Mouse (Mus musculus): ENCODE data around the gene Dio1. TPM values are rescaled to one million over a fixed set of nuclear protein-coding genes. Genes with fewer than 3 reads are reported as not detected.

The Dio1 gene
- polyA plus RNA-seq, 1 experiment from 2014 or later, result not detected

- no peaks in the 10 kb centered on the region for H3K27me3 ChIP-seq (ENCODE audit: control insufficient read depth, insufficient read depth, low read length)
- no peak overlapping the region for H3K4me2 ChIP-seq (replicated peaks; ENCODE audit: low read depth, low read length)
- no peaks in the 10 kb centered on the region for H3K4me1 ChIP-seq (ENCODE audit: control insufficient read depth, insufficient read depth, low read length)
- H3K27ac ChIP-seq (ENCODE audit: low read length), result no peak overlapping the region
- 71% methylated on average over 8 of the region's 8 CpGs for WGBS
- H3K9ac ChIP-seq (replicated peaks; ENCODE audit: low read depth, low read length), result no peak overlapping the region
- H3K9me3 ChIP-seq (ENCODE audit: control insufficient read depth, low read depth, low read length), result no peaks in the 10 kb centered on the region
- H3K4me3 ChIP-seq (ENCODE audit: low read depth, low read length), result no peak overlapping the region
- no peaks in the 10 kb centered on the region for H3K36me3 ChIP-seq (ENCODE audit: control insufficient read depth, insufficient read depth, low read length)
- ATAC-seq (ENCODE audit: insufficient number of reproducible peaks, insufficient read depth, low FRiP score, low read depth), result no peak
Observed at GRCm38 (mm10) chr4:107298071-107298606, 8.8 kb downstream of the Dio1 start.

GRCm38 (mm10) chr4:107292273-107292662, 14.7 kb downstream of the Dio1 start:
- no peak overlapping the region for H3K4me3 ChIP-seq (ENCODE audit: low read depth, low read length)

GRCm38 (mm10) chr4:107291611-107292272, 15.2 kb downstream of the Dio1 start:
- no peak for ATAC-seq (ENCODE audit: insufficient number of reproducible peaks, insufficient read depth, low FRiP score, low read depth)
- H3K27ac ChIP-seq (ENCODE audit: low read length), result no peak overlapping the region
- H3K9me3 ChIP-seq (ENCODE audit: control insufficient read depth, low read depth, low read length), result no peaks in the 10 kb centered on the region
- no peaks in the 10 kb centered on the region for H3K36me3 ChIP-seq (ENCODE audit: control insufficient read depth, insufficient read depth, low read length)
- no peaks in the 10 kb centered on the region for H3K27me3 ChIP-seq (ENCODE audit: control insufficient read depth, insufficient read depth, low read length)
- no peaks in the 10 kb centered on the region for H3K4me1 ChIP-seq (ENCODE audit: control insufficient read depth, insufficient read depth, low read length)
- no peak overlapping the region for H3K4me2 ChIP-seq (replicated peaks; ENCODE audit: low read depth, low read length)
- WGBS, result 79% methylated on average over 7 of the region's 7 CpGs
- H3K4me3 ChIP-seq (ENCODE audit: low read depth, low read length), result no peak overlapping the region
- no peak overlapping the region for H3K9ac ChIP-seq (replicated peaks; ENCODE audit: low read depth, low read length)

More at GRCm38 (mm10) chr4:107292273-107292662, 14.7 kb downstream of the Dio1 start:
- H3K27ac ChIP-seq (ENCODE audit: low read length), result no peak overlapping the region
- no peak overlapping the region for H3K4me2 ChIP-seq (replicated peaks; ENCODE audit: low read depth, low read length)
- no peaks in the 10 kb centered on the region for H3K4me1 ChIP-seq (ENCODE audit: control insufficient read depth, insufficient read depth, low read length)
- no peaks in the 10 kb centered on the region for H3K27me3 ChIP-seq (ENCODE audit: control insufficient read depth, insufficient read depth, low read length)
- WGBS, result 23% methylated on average over 4 of the region's 4 CpGs
- H3K36me3 ChIP-seq (ENCODE audit: control insufficient read depth, insufficient read depth, low read length), result no peaks in the 10 kb centered on the region
- H3K9ac ChIP-seq (replicated peaks; ENCODE audit: low read depth, low read length), result no peak overlapping the region
- ATAC-seq (ENCODE audit: insufficient number of reproducible peaks, insufficient read depth, low FRiP score, low read depth), result no peak
- no peaks in the 10 kb centered on the region for H3K9me3 ChIP-seq (ENCODE audit: control insufficient read depth, low read depth, low read length)

GRCm38 (mm10) chr4:107287517-107287916, 19.5 kb downstream of the Dio1 start:
- H3K9ac ChIP-seq (replicated peaks; ENCODE audit: low read depth, low read length), result no peak overlapping the region
- H3K27ac ChIP-seq (ENCODE audit: low read length), result no peak overlapping the region
- H3K4me2 ChIP-seq (replicated peaks; ENCODE audit: low read depth, low read length), result no peak overlapping the region
- no peaks in the 10 kb centered on the region for H3K27me3 ChIP-seq (ENCODE audit: control insufficient read depth, insufficient read depth, low read length)
- H3K4me1 ChIP-seq (ENCODE audit: control insufficient read depth, insufficient read depth, low read length), result no peaks in the 10 kb centered on the region
- no peak for ATAC-seq (ENCODE audit: insufficient number of reproducible peaks, insufficient read depth, low FRiP score, low read depth)
- WGBS, result 79% methylated on average over 2 of the region's 2 CpGs
- H3K9me3 ChIP-seq (ENCODE audit: control insufficient read depth, low read depth, low read length), result no peaks in the 10 kb centered on the region
- H3K36me3 ChIP-seq (ENCODE audit: control insufficient read depth, insufficient read depth, low read length), result no peaks in the 10 kb centered on the region
- H3K4me3 ChIP-seq (ENCODE audit: low read depth, low read length), result no peak overlapping the region

- Histone ChIP-seq H3K27ac (ENCODE audit: low read length) (no peak overlapping the region), H3K4me3 (ENCODE audit: low read depth, low read length) (no peak overlapping the region)
- WGBS, result 93% methylated on average over 8 of the region's 8 CpGs
Observed at GRCm38 (mm10) chr4:107286386-107286785, 20.6 kb downstream of the Dio1 start.

GRCm38 (mm10) chr4:107285446-107286200, 21.3 kb downstream of the Dio1 start:
- Histone ChIP-seq H3K27ac (ENCODE audit: low read length) (no peak overlapping the region), H3K9ac (replicated peaks; ENCODE audit: low read depth, low read length) (no peak overlapping the region), H3K4me3 (ENCODE audit: low read depth, low read length) (no peak overlapping the region), H3K36me3 (ENCODE audit: control insufficient read depth, insufficient read depth, low read length) (no peaks in the 10 kb centered on the region), H3K9me3 (ENCODE audit: control insufficient read depth, low read depth, low read length) (no peaks in the 10 kb centered on the region), H3K4me1 (ENCODE audit: control insufficient read depth, insufficient read depth, low read length) (no peaks in the 10 kb centered on the region), H3K4me2 (replicated peaks; ENCODE audit: low read depth, low read length) (no peak overlapping the region), H3K27me3 (ENCODE audit: control insufficient read depth, insufficient read depth, low read length) (no peaks in the 10 kb centered on the region)
- WGBS, result 49% methylated on average over 3 of the region's 3 CpGs
- no peak for ATAC-seq (ENCODE audit: insufficient number of reproducible peaks, insufficient read depth, low FRiP score, low read depth)

More at GRCm38 (mm10) chr4:107286386-107286785, 20.6 kb downstream of the Dio1 start:
- no peak overlapping the region for H3K4me2 ChIP-seq (replicated peaks; ENCODE audit: low read depth, low read length)
- no peaks in the 10 kb centered on the region for H3K4me1 ChIP-seq (ENCODE audit: control insufficient read depth, insufficient read depth, low read length)
- no peaks in the 10 kb centered on the region for H3K36me3 ChIP-seq (ENCODE audit: control insufficient read depth, insufficient read depth, low read length)
- no peaks in the 10 kb centered on the region for H3K9me3 ChIP-seq (ENCODE audit: control insufficient read depth, low read depth, low read length)
- H3K27me3 ChIP-seq (ENCODE audit: control insufficient read depth, insufficient read depth, low read length), result no peaks in the 10 kb centered on the region
- ATAC-seq (ENCODE audit: insufficient number of reproducible peaks, insufficient read depth, low FRiP score, low read depth), result no peak
- no peak overlapping the region for H3K9ac ChIP-seq (replicated peaks; ENCODE audit: low read depth, low read length)

- H3K36me3 ChIP-seq (ENCODE audit: control insufficient read depth, insufficient read depth, low read length), result peaks cover 6% of the 10 kb centered on the region; the same call in 1 of the 2 replicates
- no peak for ATAC-seq (ENCODE audit: insufficient number of reproducible peaks, insufficient read depth, low FRiP score, low read depth)
- H3K9me3 ChIP-seq (ENCODE audit: control insufficient read depth, low read depth, low read length), result no peaks in the 10 kb centered on the region
- H3K4me1 ChIP-seq (ENCODE audit: control insufficient read depth, insufficient read depth, low read length), result no peaks in the 10 kb centered on the region
- no peak overlapping the region for H3K4me2 ChIP-seq (replicated peaks; ENCODE audit: low read depth, low read length)
- no peaks in the 10 kb centered on the region for H3K27me3 ChIP-seq (ENCODE audit: control insufficient read depth, insufficient read depth, low read length)
- no peak overlapping the region for H3K9ac ChIP-seq (replicated peaks; ENCODE audit: low read depth, low read length)
- H3K27ac ChIP-seq (ENCODE audit: low read length), result no peak overlapping the region
- WGBS, result 76% methylated on average over 7 of the region's 7 CpGs
- no peak overlapping the region for H3K4me3 ChIP-seq (ENCODE audit: low read depth, low read length)
Observed at GRCm38 (mm10) chr4:107280843-107281475, 26.0 kb downstream of the Dio1 start.

GRCm38 (mm10) chr4:107278188-107278707, 28.7 kb downstream of the Dio1 start:
- Histone ChIP-seq H3K9me3 (ENCODE audit: control insufficient read depth, low read depth, low read length) (no peaks in the 10 kb centered on the region), H3K4me1 (ENCODE audit: control insufficient read depth, insufficient read depth, low read length) (no peaks in the 10 kb centered on the region), H3K4me2 (replicated peaks; ENCODE audit: low read depth, low read length) (no peak overlapping the region), H3K36me3 (ENCODE audit: control insufficient read depth, insufficient read depth, low read length) (peaks cover 6% of the 10 kb centered on the region; the same call in 1 of the 2 replicates), H3K27ac (ENCODE audit: low read length) (no peak overlapping the region), H3K9ac (replicated peaks; ENCODE audit: low read depth, low read length) (no peak overlapping the region), H3K27me3 (ENCODE audit: control insufficient read depth, insufficient read depth, low read length) (no peaks in the 10 kb centered on the region), H3K4me3 (ENCODE audit: low read depth, low read length) (no peak overlapping the region)
- no peak for ATAC-seq (ENCODE audit: insufficient number of reproducible peaks, insufficient read depth, low FRiP score, low read depth)
- 34% methylated on average over 8 of the region's 8 CpGs for WGBS

Data from stomach, embryonic 14.5 days (tissue).